Mouse (Mus musculus): Measurements from ENCODE around the gene Prkca. TPM values are rescaled to one million over a fixed set of nuclear protein-coding genes. Genes with fewer than 3 reads are reported as not detected.

Prkca gene
- total and polyA plus RNA-seq, 3 experiments = 15.3 to 30.9 (median 19.9) TPM

DNA sequence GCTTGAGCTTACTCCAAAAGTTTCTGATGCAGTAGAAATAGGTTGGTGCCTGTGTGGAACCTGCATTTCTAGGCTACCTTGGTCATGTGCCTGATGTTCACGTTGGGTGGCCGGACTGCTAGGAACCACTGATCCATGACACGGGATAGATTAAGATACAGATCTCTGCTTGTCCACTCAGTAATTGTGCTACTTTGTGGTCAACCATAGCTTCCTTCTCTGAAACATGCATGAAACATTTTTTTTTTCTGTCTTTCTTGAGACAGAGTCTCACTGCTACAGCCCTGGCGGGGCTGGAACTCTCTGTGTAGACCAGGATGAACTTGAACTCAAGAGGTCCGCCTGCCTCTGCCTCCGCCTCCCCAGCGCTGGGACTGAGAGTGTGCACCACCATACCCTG, 33.1 kb upstream of the Prkca start:
- Histone ChIP-seq H3K79me2 (ENCODE audit: control insufficient read depth, insufficient read depth, low read length, poor library complexity) (no peaks in the 10 kb centered on the region), H3K27ac (ENCODE audit: control insufficient read depth, low read depth, low read length) (no peak overlapping the region)

DNA sequence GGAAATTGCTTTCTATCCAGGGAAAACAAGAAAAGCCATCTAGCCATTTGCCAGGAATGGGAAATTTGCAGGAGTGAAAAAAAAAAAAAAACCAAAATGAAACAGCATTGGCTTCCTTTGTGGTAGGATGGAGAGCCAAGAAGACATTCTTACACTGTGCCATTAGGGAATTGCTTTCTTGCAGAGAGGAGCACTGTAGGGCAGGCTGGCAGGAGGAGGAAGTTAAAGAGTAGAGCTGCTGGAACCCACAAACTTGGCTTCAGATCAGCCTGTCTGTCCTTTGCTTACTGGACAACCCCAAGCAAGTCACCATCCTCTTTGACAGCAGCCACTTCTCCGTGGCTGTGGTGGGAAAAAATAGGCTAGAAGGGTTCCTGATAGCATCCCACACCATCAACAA, 23.3 kb upstream of the Prkca start:
- Histone ChIP-seq H3K9ac (ENCODE audit: control insufficient read depth, low read depth, low read length, poor library complexity, severe bottlenecking) (no peak overlapping the region), H3K4me1 (ENCODE audit: control insufficient read depth in 1 of 2, insufficient read depth in 2 of 2, low read length in 2 of 2) (no peaks in the 10 kb centered on the region), H3K4me3 (ENCODE audit: control insufficient read depth in 1 of 2, insufficient read depth in 1 of 2, low read depth in 2 of 2, low read length in 2 of 2) (no peak overlapping the region), H3K27ac (ENCODE audit: control insufficient read depth, low read depth, low read length) (no peak overlapping the region), H3K36me3 (ENCODE audit: control insufficient read depth in 1 of 2, insufficient read depth in 2 of 2, low read length in 2 of 2) (no peaks in the 10 kb centered on the region), H3K9me3 (replicated peaks; ENCODE audit: insufficient read depth, low read length) (no peaks in the 10 kb centered on the region), H3K79me2 (ENCODE audit: control insufficient read depth, insufficient read depth, low read length, poor library complexity) (no peaks in the 10 kb centered on the region), H3K27me3 (ENCODE audit: control insufficient read depth in 1 of 2, insufficient read depth in 2 of 2, low read length in 2 of 2) (peaks cover 0 to 2% of the 10 kb centered on the region in 2 experiments; a peak in 1 of 4 replicates)
- DNase-seq (ENCODE audit: low read depth, low spot score) = peak; percentile 38
- TF ChIP-seq ZMIZ1 (IDR thresholded peaks at IDR 0.05; ENCODE audit: low read depth, low read length) = no peak
- TF ChIP-seq JUND (IDR thresholded peaks at IDR 0.05; ENCODE audit: low read depth, low read length) = no peak
- TF ChIP-seq MXI1 (IDR thresholded peaks at IDR 0.05; ENCODE audit: low read depth, low read length) = no peak
- TF ChIP-seq MYC (IDR thresholded peaks at IDR 0.05; ENCODE audit: low read depth, low read length) = no peak
- no peak for TF ChIP-seq POLR2A (IDR thresholded peaks at IDR 0.05; ENCODE audit: control insufficient read depth in 1 of 2, insufficient read depth in 1 of 2, low read depth in 1 of 2, low read length in 2 of 2, poor library complexity in 1 of 2)
- TF ChIP-seq CHD1 (IDR thresholded peaks at IDR 0.05; ENCODE audit: low read depth, low read length) = no peak
- no peak for TF ChIP-seq UBTF (IDR thresholded peaks at IDR 0.05; ENCODE audit: borderline replicate concordance, insufficient read depth, low read depth, low read length)
- TF ChIP-seq RCOR1 (IDR thresholded peaks at IDR 0.05; ENCODE audit: low read depth, low read length) = no peak
- no peak for TF ChIP-seq NELFE (IDR thresholded peaks at IDR 0.05; ENCODE audit: low read depth, low read length)
- no peak for TF ChIP-seq RAD21 (IDR thresholded peaks at IDR 0.05; ENCODE audit: low read depth, low read length)

More for the DNA sequence above, 33.1 kb upstream of the Prkca start:
- Histone ChIP-seq H3K9me3 (replicated peaks; ENCODE audit: insufficient read depth, low read length) (no peaks in the 10 kb centered on the region), H3K4me3 (ENCODE audit: control insufficient read depth in 1 of 2, insufficient read depth in 1 of 2, low read depth in 2 of 2, low read length in 2 of 2) (no peak overlapping the region), H3K27me3 (ENCODE audit: control insufficient read depth in 1 of 2, insufficient read depth in 2 of 2, low read length in 2 of 2) (no peaks in the 10 kb centered on the region), H3K9ac (ENCODE audit: control insufficient read depth, low read depth, low read length, poor library complexity, severe bottlenecking) (no peak overlapping the region), H3K4me1 (ENCODE audit: control insufficient read depth in 1 of 2, insufficient read depth in 2 of 2, low read length in 2 of 2) (no peaks in the 10 kb centered on the region), H3K36me3 (ENCODE audit: control insufficient read depth in 1 of 2, insufficient read depth in 2 of 2, low read length in 2 of 2) (no peaks in the 10 kb centered on the region)
- TF ChIP-seq RCOR1 (IDR thresholded peaks at IDR 0.05; ENCODE audit: low read depth, low read length) = no peak
- TF ChIP-seq GATA1 (IDR thresholded peaks at IDR 0.05; ENCODE audit: low read depth, low read length) = no peak
- DNase-seq (ENCODE audit: low read depth, low spot score) = no peak

GRCm38 (mm10) chr11:108365600-108365999, 21.9 kb upstream of the Prkca start:
- no peak overlapping the region for H3K27ac ChIP-seq (ENCODE audit: control insufficient read depth, low read depth, low read length)
- TF ChIP-seq MYC (IDR thresholded peaks at IDR 0.05; ENCODE audit: low read depth, low read length) (no peak), CHD1 (IDR thresholded peaks at IDR 0.05; ENCODE audit: low read depth, low read length) (no peak), CHD2 (IDR thresholded peaks at IDR 0.05; ENCODE audit: low read length) (no peak), CTCF (IDR thresholded peaks at IDR 0.05 in 2 of 3, conservative IDR thresholded peaks at IDR 0.05 in 1 of 3; ENCODE audit: control insufficient read depth in 1 of 3, insufficient read depth in 1 of 3, low read depth in 2 of 3, low read length in 3 of 3, poor library complexity in 1 of 3, severe bottlenecking in 1 of 3) (no peak), ZNF384 (IDR thresholded peaks at IDR 0.05; ENCODE audit: low read depth, low read length) (no peak), ETS1 (IDR thresholded peaks at IDR 0.05; ENCODE audit: low read depth, low read length) (no peak), BHLHE40 (IDR thresholded peaks at IDR 0.05; ENCODE audit: borderline replicate concordance, low read depth, low read length) (no peak), MXI1 (IDR thresholded peaks at IDR 0.05; ENCODE audit: low read depth, low read length) (no peak), SMC3 (IDR thresholded peaks at IDR 0.05; ENCODE audit: low read depth, low read length) (no peak), KAT2A (conservative IDR thresholded peaks at IDR 0.05; ENCODE audit: low read depth, low read length) (no peak), POLR2AphosphoS2 (IDR thresholded peaks at IDR 0.05; ENCODE audit: low read length) (no peak), SIN3A (IDR thresholded peaks at IDR 0.05; ENCODE audit: low read length) (no peak), USF1 (IDR thresholded peaks at IDR 0.05; ENCODE audit: low read depth, low read length) (no peak)
- H3K4me1 ChIP-seq (ENCODE audit: control insufficient read depth in 1 of 2, insufficient read depth in 2 of 2, low read length in 2 of 2) = peaks cover 0 to 3% of the 10 kb centered on the region in 2 experiments; a peak in 1 of 4 replicates
- DNase-seq (ENCODE audit: low read depth, low spot score) = no peak
- peaks cover 0 to 2% of the 10 kb centered on the region in 2 experiments; a peak in 1 of 4 replicates for H3K27me3 ChIP-seq (ENCODE audit: control insufficient read depth in 1 of 2, insufficient read depth in 2 of 2, low read length in 2 of 2)
- no peaks in the 10 kb centered on the region for H3K36me3 ChIP-seq (ENCODE audit: control insufficient read depth in 1 of 2, insufficient read depth in 2 of 2, low read length in 2 of 2)
- H3K9ac ChIP-seq (ENCODE audit: control insufficient read depth, low read depth, low read length, poor library complexity, severe bottlenecking) = no peak overlapping the region
- no peaks in the 10 kb centered on the region for H3K79me2 ChIP-seq (ENCODE audit: control insufficient read depth, insufficient read depth, low read length, poor library complexity)
- H3K4me3 ChIP-seq (ENCODE audit: control insufficient read depth in 1 of 2, insufficient read depth in 1 of 2, low read depth in 2 of 2, low read length in 2 of 2) = no peak overlapping the region
- H3K9me3 ChIP-seq (replicated peaks; ENCODE audit: insufficient read depth, low read length) = no peaks in the 10 kb centered on the region

All from MEL (cell line).